Mouse (Mus musculus) lung, embryonic 14.5 days (tissue): ENCODE results near the gene Aqp11. TPM values are rescaled to one million over a fixed set of nuclear protein-coding genes. Genes with fewer than 3 reads are reported as not detected.

Source experiments
- ATAC-seq: fragments of 200-750 bp; cut with Nextera tagmentation; 2 replicates; pipeline ENCODE4 v1.8.0; 2017; ENCODE audit warnings: mild to moderate bottlenecking, moderate TSS enrichment, moderate library complexity; ENCODE audit not compliant: insufficient read depth
- DNase-seq: peaks from one replicate; pipeline ENCODE4 v3.0.0-alpha.2; 2015
- H3K27ac ChIP-seq: fragments of 300-500 bp; sonication (generic); 2 replicates; pipeline ENCODE4 v1.5.1; 2014; ENCODE audit warnings: low read depth, mild to moderate bottlenecking, moderate library complexity
- H3K27me3 ChIP-seq: fragments of 300-500 bp; sonication (generic); 2 replicates; pipeline ENCODE4 v1.6.1; 2014; ENCODE audit warnings: low read length, control low read depth; ENCODE audit not compliant: insufficient read depth
- H3K36me3 ChIP-seq: fragments of 300-500 bp; sonication (generic); 2 replicates; pipeline ENCODE4 v1.6.1; 2014; ENCODE audit warnings: control low read depth; ENCODE audit not compliant: insufficient read depth
- H3K4me1 ChIP-seq: fragments of 300-500 bp; sonication (generic); 2 replicates; pipeline ENCODE4 v1.6.1; 2014; ENCODE audit warnings: antibody characterized with exemption, control low read depth; ENCODE audit not compliant: insufficient read depth
- H3K4me2 ChIP-seq: fragments of 300-500 bp; sonication (generic); 2 replicates; pipeline ENCODE4 v1.6.1; 2014; ENCODE audit warnings: mild to moderate bottlenecking
- H3K4me3 ChIP-seq: fragments of 300-500 bp; sonication (generic); 2 replicates; pipeline ENCODE4 v1.5.1; 2014; ENCODE audit warnings: low read depth, low read length
- H3K9ac ChIP-seq: fragments of 300-500 bp; sonication (generic); 2 replicates; pipeline ENCODE4 v1.6.1; 2014
- H3K9me3 ChIP-seq: fragments of 300-500 bp; sonication (generic); 2 replicates; pipeline ENCODE4 v1.6.1; 2016; ENCODE audit warnings: low read depth, low read length, control low read depth
- CTCF ChIP-seq: IDR thresholded peaks from 2 replicates; pipeline ENCODE4 v1.5.1; 2016; ENCODE audit warnings: antibody characterized with exemption, low read depth
- WGBS: fragments of 180-500 bp; shearing (Covaris S2); extraction: QIAGEN DNeasy Blood & Tissue Kit; methylation state at CpG from one replicate; pipeline ENCODE4 v1.1.7; 2014; 5-methylcytosine and 5-hydroxymethylcytosine counted together
- polyA plus RNA-seq: library from polyadenylated mRNA; unstranded; fragments of >200 nt; fragmentation: Nextera tagmentation; extraction: Ambion mirVana; gene quantifications from 2 replicates; pipeline ENCODE4 v1.2.1, GENCODE M21; 2014

The Aqp11 gene
- polyA plus RNA-seq, 1 experiment from 2014 or later = 3.2 TPM

GRCm38 (mm10) chr7:97722278-97722918 lies 15.7 kb downstream of the Aqp11 start:
- Histone ChIP-seq H3K36me3 (peaks cover 53% of the 10 kb centered on the region), H3K27me3 (no peaks in the 10 kb centered on the region), H3K9me3 (no peaks in the 10 kb centered on the region), H3K4me1 (no peaks in the 10 kb centered on the region), H3K9ac (no peak overlapping the region), H3K4me2 (no peak overlapping the region), H3K4me3 (no peak overlapping the region), H3K27ac (no peak overlapping the region)
- ATAC-seq = no peak
- TF ChIP-seq CTCF = no peak
- DNase-seq = no peak
- 84% methylated on average over 7 of the region's 7 CpGs for WGBS

GRCm38 (mm10) chr7:97720109-97720508 lies 18.0 kb downstream of the Aqp11 start:
- no peak overlapping the region for H3K9ac ChIP-seq
- no peak for TF ChIP-seq CTCF
- no peaks in the 10 kb centered on the region for H3K9me3 ChIP-seq
- no peak overlapping the region for H3K4me2 ChIP-seq
- no peaks in the 10 kb centered on the region for H3K4me1 ChIP-seq
- H3K36me3 ChIP-seq = peaks cover 65% of the 10 kb centered on the region
- DNase-seq (no peak), ATAC-seq (no peak)
- H3K27me3 ChIP-seq = no peaks in the 10 kb centered on the region
- WGBS = 82% methylated on average over 5 of the region's 5 CpGs
- no peak overlapping the region for H3K27ac ChIP-seq
- H3K4me3 ChIP-seq = no peak overlapping the region

- 83% methylated on average over 5 of the region's 5 CpGs for WGBS
- no peak overlapping the region for H3K4me2 ChIP-seq
- H3K4me1 ChIP-seq = no peaks in the 10 kb centered on the region
- TF ChIP-seq CTCF = no peak
- no peak overlapping the region for H3K27ac ChIP-seq
- no peaks in the 10 kb centered on the region for H3K27me3 ChIP-seq
- H3K9ac ChIP-seq = no peak overlapping the region
- peaks cover 76% of the 10 kb centered on the region for H3K36me3 ChIP-seq
- no peak overlapping the region for H3K4me3 ChIP-seq
- ATAC-seq = no peak
- H3K9me3 ChIP-seq = no peaks in the 10 kb centered on the region
- DNase-seq = no peak
These were observed 19.0 kb downstream of the Aqp11 start for GRCm38 (mm10) chr7:97719078-97719477.

GRCm38 (mm10) chr7:97717326-97717725 lies 20.8 kb downstream of the Aqp11 start:
- DNase-seq (no peak), ATAC-seq (no peak)
- Histone ChIP-seq H3K9ac (no peak overlapping the region), H3K36me3 (peaks cover 82% of the 10 kb centered on the region), H3K4me3 (no peak overlapping the region), H3K4me1 (no peaks in the 10 kb centered on the region), H3K4me2 (no peak overlapping the region), H3K9me3 (no peaks in the 10 kb centered on the region), H3K27ac (no peak overlapping the region), H3K27me3 (no peaks in the 10 kb centered on the region)
- no peak for TF ChIP-seq CTCF
- 85% methylated on average over 1 of the region's 1 CpGs for WGBS

GRCm38 (mm10) chr7:97714651-97715050 lies 23.4 kb downstream of the Aqp11 start:
- no peak overlapping the region for H3K4me3 ChIP-seq
- H3K4me2 ChIP-seq = no peak overlapping the region
- DNase-seq (no peak), ATAC-seq (no peak)
- WGBS = 97% methylated on average over 5 of the region's 5 CpGs
- no peak overlapping the region for H3K9ac ChIP-seq
- H3K9me3 ChIP-seq = no peaks in the 10 kb centered on the region
- H3K36me3 ChIP-seq = peaks cover 72% of the 10 kb centered on the region
- no peaks in the 10 kb centered on the region for H3K27me3 ChIP-seq
- TF ChIP-seq CTCF = no peak
- no peaks in the 10 kb centered on the region for H3K4me1 ChIP-seq
- H3K27ac ChIP-seq = no peak overlapping the region

- H3K36me3 ChIP-seq = peaks cover 31% of the 10 kb centered on the region
- 91% methylated on average over 3 of the region's 3 CpGs for WGBS
- H3K9ac ChIP-seq = no peak overlapping the region
- TF ChIP-seq CTCF = no peak
- no peak for ATAC-seq
- H3K27ac ChIP-seq = no peak overlapping the region
- H3K27me3 ChIP-seq = no peaks in the 10 kb centered on the region
- DNase-seq = no peak
- H3K4me1 ChIP-seq = no peaks in the 10 kb centered on the region
- no peak overlapping the region for H3K4me2 ChIP-seq
- no peaks in the 10 kb centered on the region for H3K9me3 ChIP-seq
- no peak overlapping the region for H3K4me3 ChIP-seq
These were observed 28.9 kb downstream of the Aqp11 start for GRCm38 (mm10) chr7:97709204-97709603.

GRCm38 (mm10) chr7:97707809-97708208 lies 30.3 kb downstream of the Aqp11 start:
- no peak for DNase-seq
- ATAC-seq = no peak
- no peak overlapping the region for H3K9ac ChIP-seq
- peaks cover 21% of the 10 kb centered on the region for H3K36me3 ChIP-seq
- H3K4me1 ChIP-seq = no peaks in the 10 kb centered on the region
- no peak overlapping the region for H3K27ac ChIP-seq
- no peak overlapping the region for H3K4me2 ChIP-seq
- no peak overlapping the region for H3K4me3 ChIP-seq
- no peaks in the 10 kb centered on the region for H3K27me3 ChIP-seq
- no peaks in the 10 kb centered on the region for H3K9me3 ChIP-seq
- no peak for TF ChIP-seq CTCF
- 82% methylated on average over 5 of the region's 5 CpGs for WGBS
